Mouse (Mus musculus): ENCODE measurements at regions not wholly inside any gene's neighbourhood (a gene's known extent, or its start where the extent isn't known, plus 50 kb on each side); places are given as distances from the start of the nearest gene placed in this dataset.

GRCm38 (mm10) chr11:22669267-22669666, 157.4 kb downstream of the Tmem17 start:
- WGBS = 75% methylated on average over 4 of the region's 4 CpGs
- H3K4me3 ChIP-seq (ENCODE audit: low read depth, low read length) = no peak overlapping the region
- H3K36me3 ChIP-seq (ENCODE audit: control insufficient read depth, insufficient read depth, low read length) = no peaks in the 10 kb centered on the region
- ATAC-seq (ENCODE audit: insufficient number of reproducible peaks, insufficient read depth, low FRiP score, low read depth) = no peak
- no peaks in the 10 kb centered on the region for H3K9me3 ChIP-seq (ENCODE audit: control insufficient read depth, low read depth, low read length)
- H3K9ac ChIP-seq (replicated peaks; ENCODE audit: low read depth, low read length) = no peak overlapping the region
- H3K4me2 ChIP-seq (replicated peaks; ENCODE audit: low read depth, low read length) = no peak overlapping the region
- H3K27me3 ChIP-seq (ENCODE audit: control insufficient read depth, insufficient read depth, low read length) = no peaks in the 10 kb centered on the region
- H3K4me1 ChIP-seq (ENCODE audit: control insufficient read depth, insufficient read depth, low read length) = 0 out of 2 replicates have a peak, but pooled peaks cover 4% of the 10 kb centered on the region
- H3K27ac ChIP-seq (ENCODE audit: low read length) = no peak overlapping the region

DNA sequence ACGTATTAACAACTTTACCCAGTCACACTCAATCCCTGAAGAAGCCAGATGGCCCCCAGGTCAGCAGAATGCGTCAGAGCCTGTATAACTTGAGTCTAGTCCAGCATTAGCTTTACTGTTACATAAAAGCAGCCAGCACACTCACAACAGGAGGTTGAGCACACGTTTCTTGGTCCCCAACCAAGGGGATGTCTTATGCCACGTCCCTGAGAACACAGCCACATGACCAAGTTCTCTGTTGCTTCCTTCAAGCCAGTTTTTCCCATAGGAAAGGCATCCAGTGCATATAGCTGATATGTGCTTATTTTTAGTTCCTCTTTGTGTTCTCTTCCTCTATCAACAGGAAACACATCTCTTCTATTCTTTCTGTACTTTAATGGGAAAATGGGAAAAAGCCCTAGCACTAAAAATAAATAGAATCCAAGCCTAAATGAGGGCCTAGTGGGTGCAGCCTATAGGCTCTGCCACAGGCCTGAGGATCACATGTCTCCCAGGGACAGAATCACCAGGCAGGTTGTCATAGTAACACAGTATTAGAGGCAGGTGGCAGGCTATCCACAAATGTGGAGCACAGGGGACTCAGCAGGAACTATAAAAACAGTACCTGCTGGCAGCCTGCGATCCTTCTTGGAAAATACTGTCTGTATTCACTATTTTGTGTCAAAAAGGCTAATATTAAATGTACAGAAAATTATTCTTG, 160.1 kb downstream of the Tmem17 start:
- no peak overlapping the region for H3K27ac ChIP-seq (ENCODE audit: low read length)
- 54% methylated on average over 5 of the region's 5 CpGs for WGBS
- H3K4me3 ChIP-seq (ENCODE audit: low read depth, low read length) = no peak overlapping the region
- H3K36me3 ChIP-seq (ENCODE audit: control insufficient read depth, insufficient read depth, low read length) = no peaks in the 10 kb centered on the region
- H3K4me2 ChIP-seq (replicated peaks; ENCODE audit: low read depth, low read length) = no peak overlapping the region
- H3K9ac ChIP-seq (replicated peaks; ENCODE audit: low read depth, low read length) = no peak overlapping the region
- 0 out of 2 replicates have a peak, but pooled peaks cover 10% of the 10 kb centered on the region for H3K4me1 ChIP-seq (ENCODE audit: control insufficient read depth, insufficient read depth, low read length)
- H3K9me3 ChIP-seq (ENCODE audit: control insufficient read depth, low read depth, low read length) = no peaks in the 10 kb centered on the region
- ATAC-seq (ENCODE audit: insufficient number of reproducible peaks, insufficient read depth, low FRiP score, low read depth) = no peak
- no peaks in the 10 kb centered on the region for H3K27me3 ChIP-seq (ENCODE audit: control insufficient read depth, insufficient read depth, low read length)

- 0 out of 2 replicates have a peak, but pooled peaks cover 10% of the 10 kb centered on the region for H3K4me1 ChIP-seq (ENCODE audit: control insufficient read depth, insufficient read depth, low read length)
- WGBS = 64% methylated on average over 3 of the region's 3 CpGs
- H3K9ac ChIP-seq (replicated peaks; ENCODE audit: low read depth, low read length) = no peak overlapping the region
- no peak for ATAC-seq (ENCODE audit: insufficient number of reproducible peaks, insufficient read depth, low FRiP score, low read depth)
- no peak overlapping the region for H3K4me3 ChIP-seq (ENCODE audit: low read depth, low read length)
- H3K36me3 ChIP-seq (ENCODE audit: control insufficient read depth, insufficient read depth, low read length) = no peaks in the 10 kb centered on the region
- H3K9me3 ChIP-seq (ENCODE audit: control insufficient read depth, low read depth, low read length) = no peaks in the 10 kb centered on the region
- H3K27me3 ChIP-seq (ENCODE audit: control insufficient read depth, insufficient read depth, low read length) = no peaks in the 10 kb centered on the region
- no peak overlapping the region for H3K27ac ChIP-seq (ENCODE audit: low read length)
- H3K4me2 ChIP-seq (replicated peaks; ENCODE audit: low read depth, low read length) = no peak overlapping the region
These were observed 163.2 kb downstream of the Tmem17 start for GRCm38 (mm10) chr11:22675047-22675446.

DNA sequence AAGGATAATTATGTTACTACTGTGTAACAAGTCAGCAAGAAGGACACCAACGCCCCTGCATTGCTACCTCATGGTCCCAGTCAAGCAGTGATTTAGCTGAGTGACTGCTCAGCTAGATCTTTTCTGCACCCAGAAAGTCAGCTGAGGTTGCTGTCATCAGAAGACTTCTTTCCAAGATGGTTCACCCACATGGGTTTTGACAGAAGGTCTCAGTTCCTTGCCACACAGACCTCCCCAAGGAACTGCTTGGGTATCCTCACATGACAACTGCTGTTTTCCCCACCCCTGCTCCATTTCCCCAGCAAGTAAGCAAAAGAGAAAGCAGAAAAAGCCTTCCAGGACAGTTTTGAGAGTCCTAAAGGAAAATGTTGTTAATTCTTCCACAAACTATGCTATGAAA, 163.9 kb downstream of the Tmem17 start:
- 63% methylated on average over 1 of the region's 1 CpGs for WGBS

GRCm38 (mm10) chr11:22677337-22677736, 165.4 kb downstream of the Tmem17 start:
- H3K4me2 ChIP-seq (replicated peaks; ENCODE audit: low read depth, low read length) = no peak overlapping the region
- H3K4me3 ChIP-seq (ENCODE audit: low read depth, low read length) = no peak overlapping the region
- no peaks in the 10 kb centered on the region for H3K9me3 ChIP-seq (ENCODE audit: control insufficient read depth, low read depth, low read length)
- whole genome bisulfite sequencing = 27% methylated on average over 2 of the region's 2 CpGs
- H3K9ac ChIP-seq (replicated peaks; ENCODE audit: low read depth, low read length) = no peak overlapping the region
- H3K27ac ChIP-seq (ENCODE audit: low read length) = no peak overlapping the region
- 0 out of 2 replicates have a peak, but pooled peaks cover 6% of the 10 kb centered on the region for H3K4me1 ChIP-seq (ENCODE audit: control insufficient read depth, insufficient read depth, low read length)
- no peaks in the 10 kb centered on the region for H3K27me3 ChIP-seq (ENCODE audit: control insufficient read depth, insufficient read depth, low read length)
- H3K36me3 ChIP-seq (ENCODE audit: control insufficient read depth, insufficient read depth, low read length) = no peaks in the 10 kb centered on the region
- no peak for ATAC-seq (ENCODE audit: insufficient number of reproducible peaks, insufficient read depth, low FRiP score, low read depth)

More for the DNA sequence above, 163.9 kb downstream of the Tmem17 start:
- Histone ChIP-seq H3K36me3 (ENCODE audit: control insufficient read depth, insufficient read depth, low read length) (no peaks in the 10 kb centered on the region), H3K4me1 (ENCODE audit: control insufficient read depth, insufficient read depth, low read length) (0 out of 2 replicates have a peak, but pooled peaks cover 10% of the 10 kb centered on the region), H3K4me3 (ENCODE audit: low read depth, low read length) (no peak overlapping the region), H3K27me3 (ENCODE audit: control insufficient read depth, insufficient read depth, low read length) (no peaks in the 10 kb centered on the region), H3K9ac (replicated peaks; ENCODE audit: low read depth, low read length) (no peak overlapping the region), H3K4me2 (replicated peaks; ENCODE audit: low read depth, low read length) (no peak overlapping the region), H3K9me3 (ENCODE audit: control insufficient read depth, low read depth, low read length) (no peaks in the 10 kb centered on the region), H3K27ac (ENCODE audit: low read length) (no peak overlapping the region)
- ATAC-seq (ENCODE audit: insufficient number of reproducible peaks, insufficient read depth, low FRiP score, low read depth) = no peak

DNA sequence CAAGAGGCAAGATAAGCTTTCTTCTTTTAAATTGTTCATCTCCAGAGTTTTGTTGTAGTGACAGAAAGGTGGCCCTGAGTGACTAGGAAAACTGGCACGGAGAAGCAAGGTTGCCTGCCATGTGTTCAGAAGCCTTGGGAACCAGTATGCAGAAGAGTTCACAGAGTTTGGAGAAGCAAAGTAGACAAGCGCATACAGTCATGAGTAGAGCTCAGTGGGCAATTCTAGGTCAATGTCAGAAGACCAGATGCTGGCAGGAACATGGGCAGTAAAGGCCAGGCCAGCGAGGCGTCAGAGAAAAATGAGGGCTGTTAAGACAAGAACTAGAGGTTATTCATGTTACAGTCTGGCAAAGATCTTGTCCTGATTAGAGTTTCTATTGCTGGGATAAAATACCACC, 172.7 kb downstream of the Tmem17 start:
- no peak overlapping the region for H3K27ac ChIP-seq (ENCODE audit: low read length)
- H3K9me3 ChIP-seq (ENCODE audit: control insufficient read depth, low read depth, low read length) = no peaks in the 10 kb centered on the region
- H3K36me3 ChIP-seq (ENCODE audit: control insufficient read depth, insufficient read depth, low read length) = no peaks in the 10 kb centered on the region
- H3K9ac ChIP-seq (replicated peaks; ENCODE audit: low read depth, low read length) = no peak overlapping the region
- no peaks in the 10 kb centered on the region for H3K27me3 ChIP-seq (ENCODE audit: control insufficient read depth, insufficient read depth, low read length)
- H3K4me1 ChIP-seq (ENCODE audit: control insufficient read depth, insufficient read depth, low read length) = no peaks in the 10 kb centered on the region
- no peak overlapping the region for H3K4me2 ChIP-seq (replicated peaks; ENCODE audit: low read depth, low read length)
- no peak for ATAC-seq (ENCODE audit: insufficient number of reproducible peaks, insufficient read depth, low FRiP score, low read depth)
- no peak overlapping the region for H3K4me3 ChIP-seq (ENCODE audit: low read depth, low read length)
- WGBS = 86% methylated on average over 4 of the region's 4 CpGs

- Histone ChIP-seq H3K4me3 (ENCODE audit: low read depth, low read length) (no peak overlapping the region), H3K4me1 (ENCODE audit: control insufficient read depth, insufficient read depth, low read length) (no peaks in the 10 kb centered on the region), H3K4me2 (replicated peaks; ENCODE audit: low read depth, low read length) (no peak overlapping the region), H3K36me3 (ENCODE audit: control insufficient read depth, insufficient read depth, low read length) (no peaks in the 10 kb centered on the region), H3K9me3 (ENCODE audit: control insufficient read depth, low read depth, low read length) (no peaks in the 10 kb centered on the region), H3K27me3 (ENCODE audit: control insufficient read depth, insufficient read depth, low read length) (no peaks in the 10 kb centered on the region), H3K27ac (ENCODE audit: low read length) (no peak overlapping the region), H3K9ac (replicated peaks; ENCODE audit: low read depth, low read length) (no peak overlapping the region)
- 85% methylated on average over 3 of the region's 3 CpGs for WGBS
- ATAC-seq (ENCODE audit: insufficient number of reproducible peaks, insufficient read depth, low FRiP score, low read depth) = no peak
These were observed 169.9 kb downstream of the B3gnt2 start for GRCm38 (mm10) chr11:22690829-22691228.

GRCm38 (mm10) chr11:22692281-22692857, 168.4 kb downstream of the B3gnt2 start:
- H3K4me1 ChIP-seq (ENCODE audit: control insufficient read depth, insufficient read depth, low read length) = no peaks in the 10 kb centered on the region
- no peak for ATAC-seq (ENCODE audit: insufficient number of reproducible peaks, insufficient read depth, low FRiP score, low read depth)
- no peaks in the 10 kb centered on the region for H3K36me3 ChIP-seq (ENCODE audit: control insufficient read depth, insufficient read depth, low read length)
- H3K27ac ChIP-seq (ENCODE audit: low read length) = no peak overlapping the region
- H3K4me2 ChIP-seq (replicated peaks; ENCODE audit: low read depth, low read length) = no peak overlapping the region
- 69% methylated on average over 5 of the region's 5 CpGs for WGBS
- no peak overlapping the region for H3K9ac ChIP-seq (replicated peaks; ENCODE audit: low read depth, low read length)
- no peaks in the 10 kb centered on the region for H3K27me3 ChIP-seq (ENCODE audit: control insufficient read depth, insufficient read depth, low read length)
- H3K9me3 ChIP-seq (ENCODE audit: control insufficient read depth, low read depth, low read length) = no peaks in the 10 kb centered on the region
- no peak overlapping the region for H3K4me3 ChIP-seq (ENCODE audit: low read depth, low read length)

Measured in stomach, embryonic 14.5 days (tissue).